Mouse (Mus musculus) testis, adult 2 months (tissue): ENCODE measurements around the gene Rac2. TPM values are rescaled to one million over a fixed set of nuclear protein-coding genes. Genes with fewer than 3 reads are reported as not detected.
A peak's percentile ranks its signal among the peaks of the same experiment; 100 is the strongest.

ENCODE experiments used
- H3K27ac ChIP-seq: fragments of 200-500 bp; 2 replicates; pipeline ENCODE4 v1.5.1; 2012; ENCODE audit warnings: low read depth, low read length; ENCODE audit not compliant: control insufficient read depth, insufficient read depth
- H3K27me3 ChIP-seq: fragments of 200-500 bp; 2 replicates; pipeline ENCODE4 v1.6.1; 2012; ENCODE audit warnings: mild to moderate bottlenecking, low read length, moderate library complexity; ENCODE audit not compliant: control insufficient read depth, insufficient read depth
- H3K36me3 ChIP-seq: fragments of 200-500 bp; 2 replicates; pipeline ENCODE4 v1.6.1; 2012; ENCODE audit warnings: mild to moderate bottlenecking, low read length; ENCODE audit not compliant: control insufficient read depth, insufficient read depth
- H3K4me1 ChIP-seq: fragments of 200-500 bp; 2 replicates; pipeline ENCODE4 v1.6.1; 2012; ENCODE audit warnings: low read length; ENCODE audit not compliant: control insufficient read depth, insufficient read depth
- H3K4me3 ChIP-seq: fragments of 200-500 bp; 2 replicates; pipeline ENCODE4 v1.5.1; 2012; ENCODE audit warnings: low read depth, mild to moderate bottlenecking, low read length, moderate library complexity, mixed read lengths; ENCODE audit not compliant: control insufficient read depth
- CTCF ChIP-seq: fragments of 200-500 bp; IDR thresholded peaks from 2 replicates; pipeline ENCODE4 v1.5.1; 2012; ENCODE audit warnings: low read depth, mild to moderate bottlenecking, inconsistent platforms, low read length, moderate library complexity; ENCODE audit not compliant: control insufficient read depth, insufficient read depth, insufficient replicate concordance
- POLR2A ChIP-seq: fragments of 200-500 bp; IDR thresholded peaks from 2 replicates; pipeline ENCODE4 v1.6.1; 2012; ENCODE audit warnings: low read depth, mild to moderate bottlenecking, inconsistent platforms, low read length, moderate library complexity; ENCODE audit not compliant: control insufficient read depth
- polyA plus RNA-seq: library from polyadenylated mRNA; depleted of rRNA; stranded (reverse); fragments of >200 nt; gene quantifications from 2 replicates; pipeline ENCODE4 v1.2.3, GENCODE M21; 2012

Gene Rac2
- polyA plus RNA-seq, 1 experiment: 5.5 TPM

DNA sequence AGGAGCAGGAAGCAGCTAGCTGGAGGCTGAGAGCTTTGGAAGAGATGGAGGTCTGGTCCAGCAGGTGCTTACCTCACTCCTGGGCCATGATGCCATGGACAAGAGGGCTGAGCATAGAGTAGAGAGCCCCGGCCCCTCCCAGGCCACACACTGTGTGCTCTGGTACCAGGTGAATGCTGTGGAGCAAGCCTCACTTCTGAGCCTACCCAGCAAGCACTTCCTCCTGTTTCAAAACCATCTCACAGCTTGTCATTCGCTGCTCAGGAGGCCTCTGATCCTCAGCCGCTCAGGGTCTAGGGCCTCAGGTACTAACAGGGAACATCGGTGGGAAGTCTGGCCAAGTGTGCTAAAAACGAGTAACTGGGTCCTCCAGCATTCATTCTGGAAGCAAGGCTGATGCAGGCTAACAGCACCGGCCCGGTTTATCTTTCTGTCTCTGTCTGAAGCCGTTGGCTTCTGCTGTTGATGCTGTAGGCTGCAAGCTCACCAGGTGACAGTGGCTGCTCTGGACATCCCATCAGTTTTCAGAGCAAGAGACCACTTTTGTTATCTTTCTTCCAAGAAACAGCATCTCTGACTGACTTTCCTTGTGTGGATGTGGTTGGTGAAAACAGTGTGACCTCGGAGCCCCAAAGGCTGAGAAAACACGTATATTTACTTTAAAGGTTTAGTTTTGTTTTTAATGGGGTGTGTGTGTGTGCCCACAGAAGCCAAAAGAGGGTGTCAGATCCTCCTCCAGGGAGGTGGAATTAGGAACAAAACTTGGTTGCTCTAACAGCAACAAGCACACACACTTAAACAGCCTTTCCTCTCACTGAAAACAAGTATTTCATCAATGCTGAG lies 14.7 kb downstream of the Rac2 start:
- Histone ChIP-seq H3K27me3 (no peaks in the 10 kb centered on the region), H3K27ac (no peak overlapping the region), H3K4me3 (no peak overlapping the region), H3K36me3 (no peaks in the 10 kb centered on the region), H3K4me1 (peaks cover 6% of the 10 kb centered on the region)
- TF ChIP-seq CTCF (no peak), POLR2A (no peak)

DNA sequence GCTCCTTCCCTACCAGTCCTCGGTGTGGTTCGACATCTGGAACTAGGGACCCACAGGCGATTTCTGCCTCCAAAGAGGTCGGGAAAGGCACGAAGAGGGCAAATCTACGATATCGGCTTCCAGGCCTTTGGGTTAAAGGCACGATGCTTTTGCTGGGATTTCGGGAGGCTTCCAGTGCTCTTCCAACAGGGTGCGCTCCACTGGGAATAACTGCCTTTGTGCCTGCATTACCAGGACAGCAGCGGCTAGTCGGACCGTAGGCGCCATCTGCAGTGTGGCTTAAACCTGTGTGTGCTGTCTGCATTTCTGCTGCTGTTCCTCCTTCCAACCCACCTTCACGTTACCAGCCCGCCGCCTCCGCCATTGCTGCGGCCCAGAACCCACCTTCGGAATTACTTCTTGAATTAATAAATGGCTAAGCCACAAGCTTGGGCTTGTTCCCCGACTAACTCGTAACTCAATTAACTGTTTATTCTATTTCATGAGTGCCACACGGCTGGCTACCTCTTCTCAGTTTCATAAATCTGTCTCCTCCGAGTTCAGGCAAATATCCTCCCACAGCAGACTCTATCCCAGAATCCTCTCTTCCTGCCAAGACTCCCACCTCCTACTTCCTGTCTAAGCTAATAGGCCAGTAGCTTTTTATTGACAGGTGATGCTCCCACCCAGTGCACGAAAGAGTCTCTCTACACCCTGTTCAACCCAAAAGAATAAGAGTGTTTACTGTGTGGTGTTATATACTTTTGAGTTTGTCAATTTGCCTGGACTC lies 17.9 kb downstream of the Rac2 start:
- H3K27me3 ChIP-seq: no peaks in the 10 kb centered on the region
- H3K27ac ChIP-seq: no peak overlapping the region
- peak overlapping the region; percentile 73 for H3K4me3 ChIP-seq
- no peak for TF ChIP-seq POLR2A
- no peaks in the 10 kb centered on the region for H3K36me3 ChIP-seq
- H3K4me1 ChIP-seq: peaks cover 6% of the 10 kb centered on the region

DNA sequence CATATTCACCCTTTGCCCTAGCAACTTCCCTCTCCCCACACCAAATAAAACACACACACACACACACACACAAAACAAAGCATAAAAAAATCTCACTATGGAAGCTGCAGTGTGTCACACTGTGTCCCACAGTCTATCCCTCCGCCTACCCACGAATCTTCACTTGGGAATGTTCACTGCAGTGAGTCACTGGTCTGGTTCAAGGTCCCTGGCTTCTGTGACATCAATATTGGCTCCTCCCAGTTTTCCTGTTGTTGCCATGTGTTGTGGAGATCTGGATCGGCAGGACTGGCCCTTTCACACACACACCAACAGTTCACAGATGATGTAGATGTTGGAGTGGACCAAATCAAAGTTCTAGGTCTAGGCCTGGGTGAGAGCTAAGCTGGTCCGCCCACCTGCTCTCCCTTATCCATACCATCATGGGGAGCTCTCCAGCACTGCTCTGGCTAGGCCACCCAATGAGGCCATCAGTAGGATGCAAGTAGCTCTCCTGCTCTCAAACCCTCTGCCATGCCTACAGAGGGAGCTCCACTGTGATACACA lies 23.3 kb downstream of the Rac2 start:
- peaks cover 10% of the 10 kb centered on the region for H3K4me1 ChIP-seq
- no peak overlapping the region for H3K4me3 ChIP-seq
- H3K27ac ChIP-seq: no peak overlapping the region
- no peak for TF ChIP-seq CTCF
- TF ChIP-seq POLR2A: no peak
- H3K27me3 ChIP-seq: no peaks in the 10 kb centered on the region
- no peaks in the 10 kb centered on the region for H3K36me3 ChIP-seq

DNA sequence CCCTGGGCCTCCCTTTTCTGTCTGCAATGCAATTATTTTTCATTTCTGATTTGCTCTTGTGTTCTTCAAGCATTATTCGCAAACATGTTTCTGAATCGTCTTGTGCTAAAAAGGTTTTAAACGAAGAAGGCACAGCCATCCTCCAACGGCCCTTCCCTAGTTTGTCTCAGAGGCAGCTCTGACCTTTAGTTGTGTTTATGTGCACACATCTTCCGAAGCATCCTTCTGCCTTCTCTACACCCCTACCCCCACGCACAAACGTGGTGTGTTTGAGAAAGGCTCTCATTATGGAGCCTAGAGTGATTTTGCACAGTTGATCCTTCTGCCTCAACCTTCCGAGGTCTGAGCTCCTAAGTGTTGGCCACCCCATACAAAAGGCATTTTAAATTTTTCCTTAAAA lies 23.9 kb downstream of the Rac2 start:
- Histone ChIP-seq H3K4me1 (peaks cover 10% of the 10 kb centered on the region), H3K27me3 (no peaks in the 10 kb centered on the region), H3K4me3 (no peak overlapping the region), H3K27ac (no peak overlapping the region), H3K36me3 (no peaks in the 10 kb centered on the region)
- TF ChIP-seq POLR2A: no peak
- TF ChIP-seq CTCF: no peak

DNA sequence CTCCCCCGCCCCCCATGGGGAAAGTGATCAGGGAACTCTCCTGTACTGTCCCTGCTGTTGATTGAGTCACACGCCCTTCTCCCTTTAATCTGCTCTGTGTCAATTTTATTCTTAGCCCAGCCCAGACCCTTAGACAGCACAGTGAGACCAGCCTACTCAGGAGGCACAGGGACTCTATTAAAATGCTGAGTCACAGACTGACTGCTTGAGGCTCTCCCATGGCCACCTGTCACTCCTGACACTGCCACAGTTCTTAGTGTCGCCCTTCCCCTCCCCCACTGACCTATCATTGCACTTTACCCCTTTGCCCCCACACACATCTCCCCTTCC lies 24.3 kb downstream of the Rac2 start:
- Histone ChIP-seq H3K27ac (no peak overlapping the region), H3K4me3 (no peak overlapping the region), H3K4me1 (peaks cover 10% of the 10 kb centered on the region), H3K36me3 (no peaks in the 10 kb centered on the region), H3K27me3 (no peaks in the 10 kb centered on the region)
- TF ChIP-seq POLR2A (no peak), CTCF (no peak)

DNA sequence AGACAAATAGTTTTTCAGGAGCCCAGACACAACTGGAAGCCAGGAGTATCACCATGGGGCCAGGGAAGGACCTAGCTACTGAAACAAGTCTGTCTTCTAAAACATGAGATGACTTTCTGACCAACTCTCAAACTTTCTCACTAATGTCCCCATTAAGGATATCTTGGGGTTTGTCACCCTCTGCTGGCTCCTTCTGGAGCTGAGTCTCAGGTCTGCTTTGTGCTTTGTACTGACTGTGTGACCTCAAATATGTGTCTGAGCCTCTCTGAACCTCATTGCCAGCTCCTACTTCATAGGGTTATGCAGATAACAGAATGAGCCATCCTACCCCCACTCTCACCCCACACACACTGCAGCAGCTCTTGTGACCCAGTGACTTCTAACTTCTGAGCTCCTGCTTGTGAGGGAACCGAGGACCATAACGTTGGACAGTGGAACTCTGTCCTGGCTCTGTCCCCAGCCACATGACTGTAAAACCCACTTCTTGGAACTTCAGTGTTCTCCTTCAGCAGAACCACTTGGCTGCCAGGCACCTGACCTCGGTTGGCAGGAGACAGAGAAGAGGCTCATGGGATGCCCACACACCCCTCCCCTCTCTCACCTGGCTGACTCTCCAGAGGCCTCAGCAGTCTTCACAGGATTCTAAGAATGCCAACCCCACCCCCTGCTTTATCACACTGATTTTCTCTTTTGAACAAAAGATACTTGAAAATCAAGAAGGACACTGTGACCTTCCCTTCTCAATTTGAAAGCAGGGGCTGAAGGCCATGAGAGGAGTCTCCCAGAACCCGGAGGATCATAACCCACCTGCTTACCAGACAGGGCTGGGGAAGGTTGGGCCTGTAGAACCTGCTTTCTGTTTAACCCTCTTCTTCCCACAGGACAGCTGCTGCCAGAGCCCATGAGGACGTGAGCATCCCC lies 24.9 kb downstream of the Rac2 start:
- TF ChIP-seq POLR2A: no peak
- no peak for TF ChIP-seq CTCF
- no peak overlapping the region for H3K4me3 ChIP-seq
- no peaks in the 10 kb centered on the region for H3K27me3 ChIP-seq
- peaks cover 10% of the 10 kb centered on the region for H3K4me1 ChIP-seq
- H3K27ac ChIP-seq: no peak overlapping the region; the same call in 1 of the 2 replicates
- no peaks in the 10 kb centered on the region for H3K36me3 ChIP-seq
